Mouse (Mus musculus) layer of hippocampus, adult 2 months (tissue): ENCODE data around the gene Cd28. TPM values are rescaled to one million over a fixed set of nuclear protein-coding genes. Genes with fewer than 3 reads are reported as not detected.

Source experiments
- DNase-seq, 2 experiments: peaks; one replicate each; pipeline ENCODE4 v3.0.0; 2022; ENCODE audit warnings: low spot score in 2 of 2
- H3K27ac ChIP-seq: fragments of 200-600 bp; 2 replicates; pipeline ENCODE4 v1.8.1; 2022
- H3K4me3 ChIP-seq: fragments of 200-600 bp; 2 replicates; pipeline ENCODE4 v1.8.1; 2022; ENCODE audit warnings: mild to moderate bottlenecking
- CTCF ChIP-seq: fragments of 200-600 bp; conservative IDR thresholded peaks from 2 replicates; pipeline ENCODE4 v1.8.1; 2022; ENCODE audit warnings: antibody characterized with exemption, mild to moderate bottlenecking, moderate library complexity
- total RNA-seq, 2 experiments: library from RNA; stranded (reverse); gene quantifications; 2 replicates each; pipeline ENCODE4 v1.2.3; 2021

Cd28 gene
- total RNA-seq, 2 experiments from 2014 or later: 0.15 to 0.17 TPM

- TF ChIP-seq CTCF: no peak
- no peak overlapping the region for H3K27ac ChIP-seq
- no peak overlapping the region for H3K4me3 ChIP-seq
- DNase-seq: no peak
These were observed 39.0 kb downstream of the Cd28 start for GRCm38 (mm10) chr1:60755391-60756243.

GRCm38 (mm10) chr1:60757631-60758030, 41.0 kb downstream of the Cd28 start:
- TF ChIP-seq CTCF: no peak
- no peak for DNase-seq
- Histone ChIP-seq H3K4me3 (no peak overlapping the region), H3K27ac (no peak overlapping the region)

- DNase-seq: no peak
- Histone ChIP-seq H3K4me3 (no peak overlapping the region), H3K27ac (no peak overlapping the region)
- TF ChIP-seq CTCF: no peak
These were observed 41.6 kb downstream of the Cd28 start for GRCm38 (mm10) chr1:60758226-60758625.

GRCm38 (mm10) chr1:60759563-60760335, 43.1 kb downstream of the Cd28 start:
- TF ChIP-seq CTCF: no peak
- DNase-seq: no peak
- Histone ChIP-seq H3K4me3 (no peak overlapping the region), H3K27ac (no peak overlapping the region)

GRCm38 (mm10) chr1:60760475-60760874, 43.9 kb downstream of the Cd28 start:
- DNase-seq: no peak
- Histone ChIP-seq H3K4me3 (no peak overlapping the region), H3K27ac (no peak overlapping the region)
- TF ChIP-seq CTCF: no peak

- H3K4me3 ChIP-seq: no peak overlapping the region
- H3K27ac ChIP-seq: no peak overlapping the region
These were observed 45.0 kb downstream of the Cd28 start for GRCm38 (mm10) chr1:60761528-60762171.

GRCm38 (mm10) chr1:60762451-60762850, 45.9 kb downstream of the Cd28 start:
- no peak for TF ChIP-seq CTCF
- H3K4me3 ChIP-seq: no peak overlapping the region
- no peak for DNase-seq
- no peak overlapping the region for H3K27ac ChIP-seq

More at GRCm38 (mm10) chr1:60761528-60762171, 45.0 kb downstream of the Cd28 start:
- no peak for DNase-seq
- TF ChIP-seq CTCF: no peak

GRCm38 (mm10) chr1:60762916-60763315, 46.3 kb downstream of the Cd28 start:
- Histone ChIP-seq H3K27ac (no peak overlapping the region), H3K4me3 (no peak overlapping the region)
- no peak for TF ChIP-seq CTCF
- DNase-seq: no peak

- no peak for TF ChIP-seq CTCF
- no peak overlapping the region for H3K4me3 ChIP-seq
- no peak for DNase-seq
- no peak overlapping the region for H3K27ac ChIP-seq
These were observed 55.2 kb downstream of the Cd28 start for GRCm38 (mm10) chr1:60771771-60772170.

GRCm38 (mm10) chr1:60773231-60773630, 56.6 kb downstream of the Cd28 start:
- TF ChIP-seq CTCF: no peak
- no peak for DNase-seq
- Histone ChIP-seq H3K4me3 (no peak overlapping the region), H3K27ac (no peak overlapping the region)

GRCm38 (mm10) chr1:60776166-60776565, 59.6 kb downstream of the Cd28 start:
- Histone ChIP-seq H3K27ac (no peak overlapping the region), H3K4me3 (no peak overlapping the region)
- no peak for DNase-seq
- no peak for TF ChIP-seq CTCF

- no peak overlapping the region for H3K27ac ChIP-seq
- TF ChIP-seq CTCF: no peak
- no peak for DNase-seq
- H3K4me3 ChIP-seq: no peak overlapping the region
These were observed 60.3 kb downstream of the Cd28 start for GRCm38 (mm10) chr1:60776906-60777305.
